Mouse (Mus musculus): ENCODE results near the gene Tgtp2.

- no peak for TF ChIP-seq POLR2A (IDR thresholded peaks at IDR 0.05; ENCODE audit: control insufficient read depth, extremely low read depth, insufficient read depth, low read length, poor library complexity)
- no peak for TF ChIP-seq CTCF (IDR thresholded peaks at IDR 0.05; ENCODE audit: borderline replicate concordance, control insufficient read depth, extremely low read depth, insufficient read depth, low read length, poor library complexity)
These were observed 13.0 kb upstream of the Tgtp2 start for GRCm38 (mm10) chr11:49077012-49077411.

All from thymus, adult 2 months (tissue).